Mouse (Mus musculus) kidney, postnatal 0 days (tissue): Measurements from ENCODE around the gene Tor1b. TPM values are rescaled to one million over a fixed set of nuclear protein-coding genes. Genes with fewer than 3 reads are reported as not detected.

Source experiments
- ATAC-seq: fragments of 200-750 bp; cut with Nextera tagmentation; replicated peaks from 2 replicates; pipeline ENCODE4 v1.8.0; 2017; ENCODE audit warnings: low read depth, moderate number of reproducible peaks, moderate TSS enrichment, moderate library complexity; ENCODE audit not compliant: low FRiP score
- DNase-seq: peaks from one replicate; pipeline ENCODE4 v3.0.0-alpha.2; 2016; ENCODE audit warnings: low spot score
- H3K27ac ChIP-seq: fragments of 300-500 bp; sonication (generic); 2 replicates; pipeline ENCODE4 v1.5.1; 2014; ENCODE audit warnings: mild to moderate bottlenecking
- H3K27me3 ChIP-seq: fragments of 300-500 bp; sonication (generic); 2 replicates; pipeline ENCODE4 v1.6.1; 2014; ENCODE audit warnings: low read length, mixed read lengths; ENCODE audit not compliant: insufficient read depth
- H3K36me3 ChIP-seq: fragments of 300-500 bp; sonication (generic); 2 replicates; pipeline ENCODE4 v1.6.1; 2014; ENCODE audit warnings: low read length, mixed read lengths; ENCODE audit not compliant: insufficient read depth
- H3K4me1 ChIP-seq: fragments of 300-500 bp; sonication (generic); replicated peaks from 2 replicates; pipeline ENCODE4 v1.6.1; 2014; ENCODE audit warnings: antibody characterized with exemption, low read length, mixed read lengths; ENCODE audit not compliant: insufficient read depth
- H3K4me2 ChIP-seq: fragments of 300-500 bp; sonication (generic); 2 replicates; pipeline ENCODE4 v1.6.1; 2014; ENCODE audit warnings: mild to moderate bottlenecking, low read length, moderate library complexity, mixed read lengths
- H3K4me3 ChIP-seq: fragments of 300-500 bp; sonication (generic); replicated peaks from 2 replicates; pipeline ENCODE4 v1.5.1; 2014; ENCODE audit warnings: low read depth, low read length
- H3K9ac ChIP-seq: fragments of 300-500 bp; sonication (generic); 2 replicates; pipeline ENCODE4 v1.6.1; 2014; ENCODE audit warnings: low read depth, low read length
- H3K9me3 ChIP-seq: fragments of 300-500 bp; sonication (generic); replicated peaks from 2 replicates; pipeline ENCODE4 v1.6.1; 2016; ENCODE audit warnings: low read length, inconsistent platforms, mixed read lengths
- CTCF ChIP-seq: IDR thresholded peaks from 2 replicates; pipeline ENCODE4 v1.5.1; 2016; ENCODE audit warnings: antibody characterized with exemption, low read depth, mild to moderate bottlenecking, moderate library complexity
- WGBS: fragments of 180-500 bp; shearing (Covaris S2); extraction: QIAGEN DNeasy Blood & Tissue Kit; methylation state at CpG from one replicate; pipeline ENCODE4 v1.1.7; 2014; 5-methylcytosine and 5-hydroxymethylcytosine counted together
- polyA plus RNA-seq: library from polyadenylated mRNA; unstranded; fragments of >200 nt; fragmentation: Nextera tagmentation; extraction: Ambion mirVana; gene quantifications from 2 replicates; pipeline ENCODE4 v1.2.1, GENCODE M21; 2015

Tor1b gene
- polyA plus RNA-seq, 1 experiment from 2014 or later = 34.8 TPM

GRCm38 (mm10) chr2:31006434-31006833 lies 53.7 kb downstream of the Tor1b start:
- WGBS = 83% methylated on average over 5 of the region's 5 CpGs
- Histone ChIP-seq H3K4me2 (no peak overlapping the region), H3K9ac (no peak overlapping the region), H3K9me3 (no peaks in the 10 kb centered on the region), H3K36me3 (peaks cover 13% of the 10 kb centered on the region), H3K27me3 (no peaks in the 10 kb centered on the region), H3K27ac (no peak overlapping the region), H3K4me3 (no peak overlapping the region), H3K4me1 (no peaks in the 10 kb centered on the region)
- DNase-seq (no peak), ATAC-seq (no peak)
- TF ChIP-seq CTCF = no peak

- Histone ChIP-seq H3K27me3 (no peaks in the 10 kb centered on the region), H3K27ac (no peak overlapping the region), H3K9me3 (no peaks in the 10 kb centered on the region), H3K4me2 (no peak overlapping the region), H3K4me3 (no peak overlapping the region), H3K9ac (no peak overlapping the region), H3K36me3 (peaks cover 13% of the 10 kb centered on the region), H3K4me1 (no peaks in the 10 kb centered on the region)
- WGBS = 86% methylated on average over 5 of the region's 5 CpGs
- TF ChIP-seq CTCF = no peak
- ATAC-seq = no peak
- DNase-seq = no peak
These were observed 54.4 kb downstream of the Tor1b start for GRCm38 (mm10) chr2:31007208-31007607.

Other genes starting within 250 kb of the Tor1b start
- 4.6 TPM in 2 replicates for gene 1700001O22Rik, start 149.3 kb upstream of the Tor1b start, polyA plus RNA-seq
- gene Ntmt1, start 145.1 kb upstream of the Tor1b start, polyA plus RNA-seq = 77.4 and 81.4 TPM in 2 replicates
- gene Asb6, start 122.6 kb upstream of the Tor1b start, polyA plus RNA-seq = 26.1 and 26.9 TPM in 2 replicates
- 5.8 and 6.9 TPM in 2 replicates for gene Prrx2, start 118.0 kb upstream of the Tor1b start, polyA plus RNA-seq
- gene Ptges, start 23.1 kb upstream of the Tor1b start, polyA plus RNA-seq = 44.2 and 47.9 TPM in 2 replicates
- gene Tor1a, start 15.0 kb downstream of the Tor1b start, polyA plus RNA-seq = 69.1 and 70.7 TPM in 2 replicates
- 47.2 and 48.4 TPM in 2 replicates for gene BC005624, start 29.2 kb downstream of the Tor1b start, polyA plus RNA-seq
- gene Usp20, start 29.3 kb downstream of the Tor1b start, polyA plus RNA-seq = 12.9 and 15.9 TPM in 2 replicates
- 12.3 and 14.0 TPM in 2 replicates for gene Fnbp1, start 189.0 kb downstream of the Tor1b start, polyA plus RNA-seq
- gene Gpr107, start 199.4 kb downstream of the Tor1b start, polyA plus RNA-seq = 30.7 and 32.3 TPM in 2 replicates